Mouse (Mus musculus) lung, postnatal 0 days (tissue): ENCODE data around the gene Olfr1112. TPM values are rescaled to one million over a fixed set of nuclear protein-coding genes. Genes with fewer than 3 reads are reported as not detected.
"Not testable (repeated sequence)": the region's sequence is repeated elsewhere in the genome, so short reads cannot be mapped to it uniquely, and the experiment has no call there.

Source experiments
- ATAC-seq: fragments of 200-750 bp; cut with Nextera tagmentation; 2 replicates; pipeline ENCODE4 v1.8.0; 2017; ENCODE audit warnings: moderate library complexity
- DNase-seq: peaks from one replicate; pipeline ENCODE4 v3.0.0-alpha.2; 2016; ENCODE audit warnings: low spot score
- H3K27ac ChIP-seq: fragments of 300-500 bp; sonication (generic); 2 replicates; pipeline ENCODE4 v1.5.1; 2014; ENCODE audit warnings: antibody characterized with exemption, mild to moderate bottlenecking, low read length, mixed read lengths
- H3K27me3 ChIP-seq: fragments of 300-500 bp; sonication (generic); replicated peaks from 2 replicates; pipeline ENCODE4 v1.6.1; 2014; ENCODE audit warnings: low read length, mixed read lengths; ENCODE audit not compliant: insufficient read depth
- H3K36me3 ChIP-seq: fragments of 300-500 bp; sonication (generic); 2 replicates; pipeline ENCODE4 v1.6.1; 2014; ENCODE audit warnings: low read length, mixed read lengths; ENCODE audit not compliant: insufficient read depth
- H3K4me1 ChIP-seq: fragments of 300-500 bp; sonication (generic); 2 replicates; pipeline ENCODE4 v1.6.1; 2014; ENCODE audit warnings: antibody characterized with exemption, low read depth, low read length, mixed read lengths; ENCODE audit not compliant: insufficient read depth
- H3K4me2 ChIP-seq: fragments of 300-500 bp; sonication (generic); replicated peaks from 2 replicates; pipeline ENCODE4 v1.6.1; 2014; ENCODE audit warnings: low read depth, mild to moderate bottlenecking, low read length, moderate library complexity, mixed read lengths
- H3K4me3 ChIP-seq: fragments of 300-500 bp; sonication (generic); 2 replicates; pipeline ENCODE4 v1.5.1; 2014; ENCODE audit warnings: low read depth, low read length
- H3K9ac ChIP-seq: fragments of 300-500 bp; sonication (generic); replicated peaks from 2 replicates; pipeline ENCODE4 v1.6.1; 2014; ENCODE audit warnings: low read depth, mild to moderate bottlenecking
- H3K9me3 ChIP-seq: fragments of 300-500 bp; sonication (generic); 2 replicates; pipeline ENCODE4 v1.6.1; 2016; ENCODE audit warnings: low read length, mixed read lengths
- CTCF ChIP-seq: IDR thresholded peaks from 2 replicates; pipeline ENCODE4 v1.5.1; 2016; ENCODE audit warnings: antibody characterized with exemption, mild to moderate bottlenecking
- EP300 ChIP-seq: IDR thresholded peaks from 2 replicates; pipeline ENCODE4 v1.6.1; 2016; ENCODE audit warnings: antibody characterized with exemption, mild to moderate bottlenecking, control low read depth
- WGBS: fragments of 180-500 bp; shearing (Covaris S2); extraction: QIAGEN DNeasy Blood & Tissue Kit; methylation state at CpG from one replicate; pipeline ENCODE4 v1.1.7; 2014; 5-methylcytosine and 5-hydroxymethylcytosine counted together
- polyA plus RNA-seq: library from polyadenylated mRNA; unstranded; fragments of >200 nt; fragmentation: Nextera tagmentation; extraction: Ambion mirVana; gene quantifications from 2 replicates; pipeline ENCODE4 v1.2.1, GENCODE M21; 2015

The Olfr1112 gene
- polyA plus RNA-seq = not detected in 2 replicates

- H3K36me3 ChIP-seq = no peaks in the 10 kb centered on the region
- H3K4me2 ChIP-seq = no peak within 1 kb of the TSS
- no peaks in the 10 kb centered on the region for H3K4me1 ChIP-seq
- H3K27me3 ChIP-seq = no peaks in the 10 kb centered on the region
- ATAC-seq = no peak
- no peak within 1 kb of the TSS for H3K4me3 ChIP-seq
- no peak for DNase-seq
- H3K9me3 ChIP-seq = no peaks in the 10 kb centered on the region
- WGBS = 85% methylated on average over 1 of the region's 1 CpGs
- no peak for TF ChIP-seq EP300
- TF ChIP-seq CTCF = no peak
- no peak within 1 kb of the TSS for H3K27ac ChIP-seq
- no peak within 1 kb of the TSS for H3K9ac ChIP-seq
These were observed at the start of gene Olfr1112 for GRCm38 (mm10) chr2:87187498-87187897. TSS of gene Olfr1112 (plus strand) at chr2:87187798.

DNA sequence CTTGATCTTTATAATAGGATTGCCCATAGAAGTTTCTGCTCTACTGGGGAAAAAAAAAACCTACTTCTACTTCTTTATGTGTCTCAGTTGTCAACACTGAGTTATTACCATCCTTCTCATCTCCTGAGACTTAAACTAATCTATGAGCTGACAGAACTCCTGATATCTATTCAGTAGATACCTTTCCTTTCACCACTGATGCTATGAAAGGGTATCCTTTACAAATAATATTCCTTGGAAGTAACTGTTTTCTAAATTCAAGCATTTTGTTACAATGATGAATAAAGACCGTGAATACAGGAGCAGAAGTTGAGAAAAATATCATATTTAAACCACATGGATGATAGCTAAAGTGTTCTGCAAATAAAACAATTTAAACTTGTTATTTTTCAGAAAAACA, 47.4 kb upstream of the Olfr1112 start, which contains the start of gene Olfr1110:
Olfr1110 (minus strand) TSS at position 101 of the 400 bp plus-strand sequence.
- Histone ChIP-seq H3K4me3 (no peak within 1 kb of the TSS), H3K9ac (no peak within 1 kb of the TSS), H3K27me3 (no peaks in the 10 kb centered on the region), H3K27ac (no peak within 1 kb of the TSS), H3K9me3 (no peaks in the 10 kb centered on the region), H3K36me3 (no peaks in the 10 kb centered on the region), H3K4me2 (no peak within 1 kb of the TSS), H3K4me1 (no peaks in the 10 kb centered on the region)
- no peak for TF ChIP-seq CTCF
- no peak for TF ChIP-seq EP300
- 67% methylated on average over 1 of the region's 1 CpGs for WGBS
- no peak for ATAC-seq
- no peak for DNase-seq

DNA sequence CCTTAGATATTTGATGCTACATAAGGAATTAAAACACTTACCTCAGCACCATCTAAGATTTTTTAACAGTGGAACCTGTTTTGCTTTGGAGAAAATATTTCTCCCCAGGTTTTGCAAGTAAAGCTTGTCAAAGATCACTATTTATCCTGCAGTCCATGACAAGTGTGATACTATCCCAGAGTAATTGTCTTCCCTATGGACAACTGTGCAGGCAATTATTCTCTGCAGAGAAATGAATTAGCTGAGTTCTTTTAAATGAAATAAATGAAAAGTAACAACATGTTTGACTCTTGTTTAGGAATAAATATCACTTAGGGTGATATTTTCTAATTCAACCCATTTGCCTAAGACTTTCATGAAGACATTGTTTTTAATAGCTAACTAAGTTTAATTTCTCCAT, 35.1 kb upstream of the Olfr1112 start, which contains the start of gene Olfr1111:
Olfr1111 (minus strand) TSS at position 101 of the 400 bp plus-strand sequence.
- no peak for TF ChIP-seq EP300
- no peak for TF ChIP-seq CTCF
- H3K4me3 ChIP-seq = no peak within 1 kb of the TSS
- H3K4me1 ChIP-seq = no peaks in the 10 kb centered on the region
- no peak within 1 kb of the TSS for H3K4me2 ChIP-seq
- no peak within 1 kb of the TSS for H3K27ac ChIP-seq
- no peak within 1 kb of the TSS for H3K9ac ChIP-seq
- no peaks in the 10 kb centered on the region for H3K27me3 ChIP-seq
- DNase-seq (no peak), ATAC-seq (no peak)
- H3K9me3 ChIP-seq = no peaks in the 10 kb centered on the region
- H3K36me3 ChIP-seq = no peaks in the 10 kb centered on the region

GRCm38 (mm10) chr2:87167731-87168130, 19.9 kb upstream of the Olfr1112 start:
- H3K36me3 ChIP-seq, H3K9ac ChIP-seq, ATAC-seq, H3K4me1 ChIP-seq, DNase-seq, H3K27ac ChIP-seq, H3K9me3 ChIP-seq, H3K27me3 ChIP-seq, H3K4me2 ChIP-seq, H3K4me3 ChIP-seq: not testable (repeated sequence)
- 68% methylated on average over 2 of the region's 2 CpGs for WGBS

- no peaks in the 10 kb centered on the region for H3K27me3 ChIP-seq
- WGBS = 75% methylated on average over 2 of the region's 2 CpGs
- no peak for TF ChIP-seq EP300
- no peak for TF ChIP-seq CTCF
These were observed 21.1 kb downstream of the Olfr1112 start, which contains the start of gene Olfr1113 for GRCm38 (mm10) chr2:87208670-87209069. TSS of gene Olfr1113 (plus strand) at chr2:87208970.

More at GRCm38 (mm10) chr2:87208670-87209069, 21.1 kb downstream of the Olfr1112 start, which contains the start of gene Olfr1113:
- Histone ChIP-seq H3K4me3 (no peak within 1 kb of the TSS), H3K9ac (no peak within 1 kb of the TSS), H3K9me3 (no peaks in the 10 kb centered on the region), H3K4me1 (no peaks in the 10 kb centered on the region), H3K36me3 (no peaks in the 10 kb centered on the region), H3K27ac (no peak within 1 kb of the TSS), H3K4me2 (no peak within 1 kb of the TSS)
- DNase-seq = no peak
- ATAC-seq = no peak

Other genes with a start within 250 kb of the Olfr1112 start
- gene Olfr1099, start 227.1 kb upstream of the Olfr1112 start, polyA plus RNA-seq = not detected in 2 replicates
- not detected in 2 replicates for gene Olfr1100, start 207.8 kb upstream of the Olfr1112 start, polyA plus RNA-seq
- not detected in 2 replicates for gene Olfr1101, start 196.6 kb upstream of the Olfr1112 start, polyA plus RNA-seq
- not detected in 2 replicates for gene Olfr1102, start 189.4 kb upstream of the Olfr1112 start, polyA plus RNA-seq
- not detected in 2 replicates for gene Olfr1104, start 160.7 kb upstream of the Olfr1112 start, polyA plus RNA-seq
- gene Olfr1105, start 151.3 kb upstream of the Olfr1112 start, polyA plus RNA-seq = not detected in 2 replicates
- gene Olfr1106, start 135.5 kb upstream of the Olfr1112 start, polyA plus RNA-seq = not detected in 2 replicates
- gene Olfr1107, start 112.0 kb upstream of the Olfr1112 start, polyA plus RNA-seq = not detected in 2 replicates
- gene Olfr1109, start 91.8 kb upstream of the Olfr1112 start, polyA plus RNA-seq = not detected in 2 replicates
- not detected in 2 replicates for gene Olfr259, start 73.2 kb upstream of the Olfr1112 start, polyA plus RNA-seq
- not detected in 2 replicates for gene Olfr1110, start 47.5 kb upstream of the Olfr1112 start, polyA plus RNA-seq
- not detected in 2 replicates for gene Olfr1111, start 35.2 kb upstream of the Olfr1112 start, polyA plus RNA-seq
- gene Olfr1113, start 21.2 kb downstream of the Olfr1112 start, polyA plus RNA-seq = not detected in 2 replicates
- not detected in 2 replicates for gene Olfr1115, start 60.2 kb downstream of the Olfr1112 start, polyA plus RNA-seq
- gene Olfr1116, start 79.7 kb downstream of the Olfr1112 start, polyA plus RNA-seq = not detected in 2 replicates
- gene Olfr1118, start 119.8 kb downstream of the Olfr1112 start, polyA plus RNA-seq = not detected in 2 replicates
- gene Olfr1120, start 167.0 kb downstream of the Olfr1112 start, polyA plus RNA-seq = not detected in 2 replicates
- gene Olfr1121, start 182.1 kb downstream of the Olfr1112 start, polyA plus RNA-seq = not detected in 2 replicates
- gene Olfr1122, start 198.1 kb downstream of the Olfr1112 start, polyA plus RNA-seq = not detected in 2 replicates
- gene Olfr1123, start 228.8 kb downstream of the Olfr1112 start, polyA plus RNA-seq = not detected in 2 replicates
- gene Olfr1124, start 242.5 kb downstream of the Olfr1112 start, polyA plus RNA-seq = not detected in 2 replicates